Mouse (Mus musculus) right cerebral cortex, postnatal 14 days (tissue): ENCODE data around the gene Ttc37.

ENCODE experiments used
- DNase-seq: peaks from one replicate; pipeline ENCODE4 v3.0.0; 2022

The Ttc37 gene

DNA sequence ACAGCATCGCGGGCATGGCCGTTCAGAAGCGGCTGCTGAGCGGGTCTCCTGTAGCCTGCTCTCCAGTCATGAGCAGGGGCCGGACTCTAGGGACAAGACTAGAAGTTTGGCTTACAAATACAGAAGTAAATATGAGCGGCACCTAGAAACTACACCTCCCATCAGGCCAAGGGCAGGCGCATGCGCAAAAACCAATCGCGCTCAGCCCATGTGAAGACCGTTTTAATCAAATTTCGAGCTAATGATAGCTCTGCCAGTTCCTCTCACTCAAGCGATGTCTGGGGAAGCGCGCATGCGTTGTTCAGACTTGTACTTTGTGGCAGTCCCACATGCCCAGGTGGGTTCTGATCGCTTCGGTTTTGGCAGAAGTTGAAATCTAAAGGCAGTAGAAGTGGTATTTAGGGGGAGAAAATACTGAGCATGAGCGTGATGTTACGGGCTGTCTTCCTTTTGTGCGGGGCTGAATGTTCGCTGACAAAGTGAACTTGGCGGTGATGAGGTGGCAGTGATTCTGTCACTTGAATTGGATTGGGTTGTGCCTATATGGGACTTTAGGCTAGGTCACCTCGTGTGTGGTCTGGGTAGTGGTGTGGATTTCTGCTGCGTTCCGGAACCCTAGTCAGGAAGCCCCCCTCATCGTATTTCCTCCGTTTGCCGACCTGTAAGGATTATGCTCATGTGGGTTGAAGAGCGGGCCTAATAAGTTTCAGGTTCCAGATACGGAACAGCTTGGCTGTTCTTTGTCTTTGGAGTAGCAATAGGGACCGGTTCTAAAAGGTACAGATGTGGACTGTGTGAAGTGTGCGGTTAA lies at the start of gene Ttc37, which contains the start of gene Arsk:
TSS of gene Ttc37 (plus strand) at position 242 of the 811 bp plus-strand sequence.
TSS of gene Arsk (minus strand) at position 168 of the 811 bp plus-strand sequence.
- DNase-seq = peak; percentile 91

GRCm38 (mm10) chr13:76055391-76056232 lies 42.9 kb upstream of the Ttc37 start:
- DNase-seq = peak; percentile 24

GRCm38 (mm10) chr13:76056261-76056724 lies 42.2 kb upstream of the Ttc37 start:
- peak; percentile 66 for DNase-seq

GRCm38 (mm10) chr13:76056896-76057266 lies 41.7 kb upstream of the Ttc37 start, which contains the start of gene Gpr150:
Gene Gpr150, minus strand, starts transcription at chr13:76056996.
- no peak for DNase-seq

- no peak for DNase-seq
These were observed 41.1 kb upstream of the Ttc37 start for GRCm38 (mm10) chr13:76057267-76058069.

- no peak for DNase-seq
These were observed 38.9 kb upstream of the Ttc37 start for GRCm38 (mm10) chr13:76059591-76059990.

DNA sequence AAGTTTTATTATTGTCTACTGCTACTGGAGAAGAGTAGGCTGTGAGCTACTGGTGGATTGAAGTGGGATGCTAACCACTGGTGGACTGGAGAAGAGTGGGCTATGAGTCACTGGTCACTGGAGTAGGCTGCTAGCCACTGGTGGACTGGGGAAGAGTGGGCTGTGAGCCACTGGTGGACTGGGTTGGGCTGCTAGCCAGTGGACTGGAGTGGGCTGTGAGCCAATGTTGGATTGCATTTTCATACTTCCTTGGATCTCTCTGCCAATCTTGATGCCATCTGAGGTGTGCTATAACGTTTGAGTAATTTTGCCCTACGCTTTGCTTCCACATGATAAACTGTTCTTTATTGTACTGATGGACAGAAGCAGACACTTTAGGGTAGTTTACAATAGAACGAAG lies 36.4 kb upstream of the Ttc37 start:
- no peak for DNase-seq

GRCm38 (mm10) chr13:76062569-76062968 lies 36.0 kb upstream of the Ttc37 start:
- DNase-seq = no peak

DNA sequence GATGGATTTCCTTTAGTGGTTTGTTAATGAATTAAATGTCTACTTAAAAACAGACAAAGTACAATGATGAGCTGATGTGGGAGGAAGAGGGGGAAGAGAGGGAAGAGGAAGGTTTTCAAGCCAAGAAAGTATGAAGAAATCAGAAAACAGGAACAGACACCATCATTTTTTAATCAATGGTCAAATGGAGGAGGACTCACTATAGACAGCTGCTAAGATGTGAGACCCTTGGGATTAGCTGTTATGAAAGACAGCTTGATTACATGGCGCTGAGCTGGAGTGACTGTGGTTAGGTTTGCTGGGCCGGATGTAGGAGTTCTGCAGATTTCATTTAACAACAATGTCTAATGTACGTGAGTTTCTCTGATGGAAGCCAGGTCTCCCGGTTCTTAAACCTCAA lies 35.0 kb upstream of the Ttc37 start:
- DNase-seq = no peak

DNA sequence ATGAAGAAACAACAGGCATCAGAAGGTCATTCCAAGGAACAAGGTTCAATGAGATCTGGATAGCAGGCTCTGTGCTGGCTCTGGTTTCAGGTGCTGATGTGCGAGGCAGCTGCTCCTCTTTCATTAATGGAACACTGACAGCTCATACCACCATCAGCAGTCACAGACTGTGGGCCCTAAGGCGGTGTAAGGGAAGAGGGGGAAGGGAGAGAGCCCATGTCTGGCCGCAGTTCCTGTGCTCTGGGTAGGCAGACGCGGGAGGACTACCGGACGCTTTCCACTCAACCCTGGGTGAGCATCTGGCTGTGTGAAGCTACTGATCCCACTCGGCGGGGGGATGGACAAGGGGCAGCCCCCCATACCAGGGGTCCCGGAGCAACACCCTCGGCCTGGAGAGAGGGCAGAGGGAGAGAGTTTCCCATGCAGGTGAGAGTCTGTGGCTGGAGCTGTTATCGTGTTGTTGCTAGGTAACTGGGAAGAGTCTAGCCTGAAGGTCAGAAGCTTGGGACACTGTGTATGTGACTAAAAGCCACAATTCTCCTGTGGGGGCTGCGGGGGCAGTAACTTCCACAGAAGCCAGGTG lies 34.1 kb upstream of the Ttc37 start:
- no peak for DNase-seq

DNA sequence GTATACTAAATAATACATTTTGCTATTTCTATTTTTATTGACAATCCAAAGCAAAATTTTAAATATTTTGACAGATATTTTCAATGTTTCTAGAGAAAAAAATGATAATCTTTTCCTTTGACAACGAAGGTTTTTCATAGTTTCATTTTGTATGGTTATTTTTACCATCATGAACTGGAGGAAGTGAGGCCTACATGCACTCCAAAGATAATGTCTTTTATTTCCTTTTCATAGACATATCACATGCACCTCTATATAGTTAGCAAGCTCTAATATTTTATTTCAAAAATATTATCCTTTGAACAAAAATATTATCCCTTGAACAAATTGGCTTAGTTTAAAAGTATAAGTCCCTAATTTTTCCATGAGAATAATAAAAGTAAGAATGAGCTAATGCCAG lies 24.2 kb upstream of the Ttc37 start:
- DNase-seq = no peak

DNA sequence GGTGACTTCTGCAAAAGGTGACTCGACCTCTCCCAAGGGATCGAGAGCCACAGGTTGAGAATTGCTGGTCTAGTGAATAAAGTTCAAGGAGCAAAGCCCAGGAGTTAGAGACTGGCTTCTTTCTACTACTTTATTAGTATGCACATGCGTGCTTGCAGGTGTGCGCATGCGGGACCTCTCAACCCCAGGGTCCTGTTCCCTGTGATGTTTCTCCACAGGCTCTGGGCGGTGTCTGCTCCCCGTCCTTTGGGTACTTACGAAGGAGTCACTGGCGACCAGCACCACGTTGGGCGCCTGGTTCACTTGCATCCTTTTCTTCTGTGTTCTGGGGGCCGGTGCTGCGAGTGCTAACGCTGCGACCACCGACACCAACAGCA lies 430 bp upstream of the Ttc37 start:
- peak; percentile 36 for DNase-seq

DNA sequence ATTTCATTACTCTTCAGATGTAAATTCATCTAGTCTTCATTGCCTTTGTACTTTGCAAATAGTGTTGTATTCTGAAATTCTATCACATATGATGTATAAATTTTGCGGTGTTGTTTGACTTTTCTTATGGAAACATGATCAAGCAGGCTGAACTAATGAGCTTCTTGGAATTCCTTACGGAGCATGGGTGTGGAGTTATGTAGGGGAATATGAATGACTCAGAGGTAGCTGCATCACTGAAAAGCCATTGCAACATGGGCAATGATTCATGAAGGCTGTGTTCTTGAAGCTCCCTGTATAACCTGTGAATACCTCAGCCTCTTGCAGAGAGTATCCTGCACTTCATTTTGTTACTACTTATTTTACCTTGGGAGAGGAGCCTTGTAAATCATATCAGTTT lies 3.5 kb downstream of the Ttc37 start:
- DNase-seq = no peak

GRCm38 (mm10) chr13:76109069-76109824 lies 10.7 kb downstream of the Ttc37 start:
- no peak for DNase-seq

DNA sequence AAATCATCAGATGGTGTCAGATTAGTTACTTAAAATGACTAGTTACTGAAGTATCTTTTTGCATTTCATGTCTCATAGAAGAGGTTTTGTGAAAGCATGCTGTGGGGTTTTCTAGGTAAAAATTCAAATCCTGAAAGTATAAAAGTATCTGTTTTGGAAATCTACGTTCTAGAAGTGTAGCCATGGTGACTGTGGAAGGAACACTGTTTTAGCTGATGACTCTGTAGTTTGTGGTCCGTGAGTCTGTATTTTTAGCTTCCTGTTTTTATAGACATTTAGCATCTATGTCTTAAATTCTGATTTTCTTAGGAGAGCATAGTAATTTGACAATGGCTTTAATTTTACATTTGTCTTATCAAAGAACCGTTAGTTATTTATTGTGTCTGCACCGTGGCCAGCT lies 30.3 kb downstream of the Ttc37 start:
- no peak for DNase-seq

DNA sequence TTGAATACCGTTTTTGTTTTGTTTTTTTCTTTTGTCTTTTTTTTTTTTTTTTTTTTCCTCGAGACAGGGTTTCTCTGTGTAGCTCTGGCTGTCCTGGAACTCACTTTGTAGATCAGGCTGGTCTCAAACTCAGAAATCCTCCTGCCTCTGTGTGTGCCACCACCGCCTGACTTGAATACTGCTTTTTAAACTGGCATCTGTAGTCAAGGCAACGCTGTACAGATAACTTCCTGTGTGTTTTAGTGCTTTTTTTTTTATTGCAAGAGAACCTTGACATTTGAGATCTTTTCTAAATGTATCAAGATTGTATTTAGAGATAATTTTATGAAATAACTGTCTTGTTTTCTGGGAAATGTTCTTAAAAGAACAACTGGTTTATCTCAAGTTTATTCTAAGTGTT lies 33.9 kb downstream of the Ttc37 start:
- DNase-seq = no peak

DNA sequence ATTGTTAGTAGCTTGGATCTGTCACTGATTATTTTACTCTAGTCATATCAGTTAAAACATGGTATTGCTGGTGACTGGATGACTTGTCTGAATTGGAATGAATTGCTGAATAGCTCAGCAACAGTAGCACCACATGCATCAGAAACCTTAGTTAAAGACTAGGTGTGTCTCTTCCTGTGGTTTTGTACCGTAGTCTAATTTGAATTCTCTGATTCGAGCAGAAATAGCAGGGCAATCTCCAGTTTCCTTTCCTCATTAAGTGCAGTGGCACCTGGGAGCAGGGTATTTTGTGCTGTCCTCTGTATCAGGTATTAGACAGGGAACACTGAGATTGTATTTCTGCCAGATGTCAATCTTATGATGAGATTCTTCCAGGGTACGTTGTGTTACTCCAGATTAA lies 40.3 kb downstream of the Ttc37 start:
- DNase-seq = no peak

DNA sequence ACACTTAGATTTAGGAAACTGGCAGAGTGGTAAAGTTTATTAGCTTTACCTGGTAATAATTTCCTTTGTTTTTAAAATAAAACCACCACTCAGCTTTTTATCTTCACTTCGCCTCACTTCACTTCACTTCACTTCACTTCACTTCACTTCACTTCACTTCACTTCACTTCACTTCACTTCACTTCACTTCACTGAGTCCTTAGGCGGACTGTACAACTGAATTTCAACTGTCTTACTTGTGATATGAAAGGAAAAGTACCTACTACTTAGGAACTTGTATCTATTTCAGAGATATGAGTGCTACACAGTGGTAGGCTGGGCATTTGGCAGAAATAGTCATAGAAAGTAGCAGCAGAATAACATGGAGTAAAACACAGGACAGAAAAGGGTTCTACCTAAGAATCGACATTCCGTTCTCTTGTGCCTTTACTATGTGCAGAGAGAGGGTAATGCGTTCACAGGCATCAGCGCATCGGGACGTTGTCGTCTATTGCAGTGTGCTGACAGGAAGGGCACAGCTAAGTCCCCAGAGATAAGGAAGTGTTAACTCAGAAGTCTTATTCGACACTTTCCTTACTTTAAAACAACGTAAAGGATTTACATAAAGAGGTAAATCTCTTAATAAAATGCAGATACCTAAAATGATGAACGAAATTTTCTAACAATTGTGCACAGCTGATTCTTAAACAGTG lies 42.7 kb downstream of the Ttc37 start:
- no peak for DNase-seq

DNA sequence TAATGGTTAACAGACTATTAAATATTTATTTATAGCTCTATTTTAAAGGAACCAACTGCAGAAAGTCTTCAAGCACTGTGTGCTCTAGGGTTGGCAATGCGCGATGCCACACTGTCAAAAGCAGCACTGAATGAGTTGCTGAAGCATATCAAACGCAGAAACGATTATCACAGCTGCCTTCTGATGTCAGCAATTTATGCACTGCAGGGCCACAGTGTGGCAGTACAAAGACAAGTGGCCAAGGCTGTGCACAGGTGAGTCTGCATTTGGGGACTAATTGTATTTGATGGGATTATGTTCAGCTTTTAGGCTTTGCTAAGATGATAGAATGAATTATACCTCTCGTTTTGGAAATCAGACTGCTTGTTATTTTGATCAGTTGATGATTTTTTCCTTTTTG lies 51.9 kb downstream of the Ttc37 start:
- no peak for DNase-seq

DNA sequence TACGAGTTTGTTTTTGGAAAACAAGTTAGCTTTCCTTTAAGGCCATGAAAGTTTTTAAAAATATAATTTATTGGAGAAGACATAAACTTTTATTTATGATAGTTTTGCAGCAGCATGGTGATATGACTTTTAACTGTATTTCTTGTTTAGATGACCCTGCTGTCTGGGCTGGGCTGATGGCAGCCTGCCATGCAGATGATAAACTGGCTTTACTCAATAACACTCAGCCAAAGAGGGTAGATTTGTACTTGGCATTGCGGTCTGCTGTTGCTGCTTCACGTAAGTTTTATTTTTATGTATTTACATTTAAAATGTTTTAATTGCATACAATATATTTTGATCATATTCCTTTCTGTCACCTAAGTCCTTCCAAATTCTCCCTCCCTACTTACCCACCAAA lies 58.6 kb downstream of the Ttc37 start:
- DNase-seq = no peak

DNA sequence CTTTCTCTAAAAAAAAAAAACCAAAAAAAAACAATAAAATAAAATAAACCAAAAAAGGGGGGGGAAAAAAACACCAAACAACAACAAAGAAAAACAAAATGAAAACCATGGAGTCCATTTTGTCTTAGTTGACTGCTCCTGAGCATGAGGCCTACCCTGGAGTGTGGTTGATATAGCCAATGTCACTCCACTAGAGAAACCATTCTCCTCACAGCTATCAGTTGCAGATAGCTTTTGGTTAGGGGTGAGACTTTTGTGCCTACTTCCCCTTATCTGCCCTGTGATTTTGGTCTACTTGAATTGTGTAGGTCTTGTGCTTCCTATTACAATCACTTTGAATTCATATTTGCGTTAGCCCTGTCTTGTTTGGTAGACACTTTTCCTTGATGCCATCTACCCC lies 59.0 kb downstream of the Ttc37 start:
- no peak for DNase-seq
